Mouse (Mus musculus): ENCODE data around the gene Arpc4. TPM values are rescaled to one million over a fixed set of nuclear protein-coding genes. Genes with fewer than 3 reads are reported as not detected.

Gene Arpc4
- total RNA-seq, 1 experiment from 2014 or later: 175 TPM

DNA sequence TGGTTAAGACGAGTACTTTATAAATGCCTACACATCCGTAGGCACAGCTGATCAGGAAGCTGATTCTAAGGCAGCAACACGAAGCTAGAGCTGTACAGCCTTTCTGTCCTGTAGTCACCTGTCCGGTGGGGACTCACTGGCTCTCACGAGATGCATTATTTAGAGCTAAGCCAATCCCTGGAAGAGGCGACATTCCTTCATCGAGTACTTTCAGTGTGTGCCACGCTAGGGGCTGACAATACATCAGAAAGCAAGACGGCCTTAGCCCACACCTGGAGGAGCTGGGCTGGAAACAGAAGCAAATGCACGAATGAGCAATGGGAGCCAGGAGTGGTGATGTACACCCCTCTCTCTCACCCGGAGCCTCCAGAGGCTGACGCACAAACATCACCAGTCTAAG, 59.2 kb downstream of the Arpc4 start:
- ATAC-seq (replicated peaks; ENCODE audit: low read depth, poor library complexity, severe bottlenecking): no peak

DNA sequence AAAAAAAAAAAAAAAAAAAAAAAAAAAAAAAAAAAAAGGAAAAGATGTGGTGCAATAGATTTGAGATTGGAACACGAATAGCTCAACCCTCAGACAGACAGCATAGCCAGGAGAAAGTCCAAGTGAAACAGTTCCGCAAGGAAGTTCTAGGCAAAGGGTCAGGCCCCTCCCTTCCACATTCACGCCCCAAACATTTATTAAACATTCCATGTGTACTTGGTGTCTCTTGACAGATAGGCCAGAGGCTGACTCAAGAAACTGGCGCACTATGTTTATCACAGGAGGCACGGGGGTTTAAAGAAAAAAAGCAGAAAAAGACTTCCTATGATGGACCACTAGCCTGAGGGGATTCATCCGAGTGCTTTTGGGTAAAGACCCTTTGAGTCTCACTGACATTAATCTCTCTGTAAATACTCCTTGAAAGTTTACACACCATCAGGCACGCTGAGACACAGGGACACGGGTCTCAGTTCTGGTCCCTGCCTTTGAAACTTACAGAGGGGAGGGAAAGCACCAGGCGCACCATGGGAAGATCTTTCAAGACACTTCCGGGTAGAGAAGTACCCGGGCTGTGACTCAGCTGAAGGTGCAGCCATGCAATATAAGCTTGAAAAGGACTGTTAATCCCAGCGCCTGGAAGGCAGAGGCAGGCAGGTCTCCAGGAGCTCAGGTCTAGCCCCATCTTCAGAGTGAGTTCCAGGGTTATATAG, 61.0 kb downstream of the Arpc4 start:
- no peak for ATAC-seq (replicated peaks; ENCODE audit: low read depth, poor library complexity, severe bottlenecking)

Other genes with a start within 250 kb of the Arpc4 start
- not detected in 2 replicates for gene Lhfpl4, start 182.7 kb upstream of the Arpc4 start, total RNA-seq (2017)
- 20.5 and 35.4 TPM in 2 replicates for gene Mtmr14, start 140.3 kb upstream of the Arpc4 start, total RNA-seq (2017)
- 0.05 TPM in 1 of 2 replicates, not detected in the other for gene Cpne9, start 95.8 kb upstream of the Arpc4 start, total RNA-seq (2017)
- gene Brpf1, start 71.0 kb upstream of the Arpc4 start, total RNA-seq (2017): 27.5 and 35.7 TPM in 2 replicates
- gene Ogg1, start 51.1 kb upstream of the Arpc4 start, total RNA-seq (2017): 10.2 and 11.7 TPM in 2 replicates
- gene Camk1, start 34.1 kb upstream of the Arpc4 start, total RNA-seq (2017): 29.9 and 41.3 TPM in 2 replicates
- gene Tada3, start 232 bp upstream of the Arpc4 start, total RNA-seq (2017): 20.7 and 33.1 TPM in 2 replicates
- 0.78 and 1.4 TPM in 2 replicates for gene Ttll3, start 11.1 kb downstream of the Arpc4 start, total RNA-seq (2017)
- gene Rpusd3, start 41.2 kb downstream of the Arpc4 start, total RNA-seq (2017): 5.5 and 9.0 TPM in 2 replicates
- not detected in 2 replicates for gene Cidec, start 57.6 kb downstream of the Arpc4 start, total RNA-seq (2017)
- gene Jagn1, start 64.5 kb downstream of the Arpc4 start, total RNA-seq (2017): 28.6 and 32.7 TPM in 2 replicates
- gene Il17re, start 80.4 kb downstream of the Arpc4 start, total RNA-seq (2017): 1.6 and 2.6 TPM in 2 replicates
- gene Il17rc, start 93.3 kb downstream of the Arpc4 start, total RNA-seq (2017): 0.09 and 0.44 TPM in 2 replicates
- 4.1 and 9.4 TPM in 2 replicates for gene Creld1, start 105.2 kb downstream of the Arpc4 start, total RNA-seq (2017)
- gene Prrt3, start 123.8 kb downstream of the Arpc4 start, total RNA-seq (2017): not detected in 2 replicates
- gene Emc3, start 153.5 kb downstream of the Arpc4 start, total RNA-seq (2017): 31.3 and 40.9 TPM in 2 replicates
- 21.1 and 31.8 TPM in 2 replicates for gene Fancd2, start 153.6 kb downstream of the Arpc4 start, total RNA-seq (2017)
- 1.7 TPM in 1 of 2 replicates, not detected in the other for gene Fancd2os, start 222.6 kb downstream of the Arpc4 start, total RNA-seq (2017)
- gene Brk1, start 226.7 kb downstream of the Arpc4 start, total RNA-seq (2017): 115 and 131 TPM in 2 replicates
- gene Vhl, start 245.8 kb downstream of the Arpc4 start, total RNA-seq (2017): 10.6 and 15.9 TPM in 2 replicates

Measured in common myeloid progenitor, adult 5-6 weeks (primary cell).